Mouse (Mus musculus): ENCODE results near the gene Kti12. TPM values are rescaled to one million over a fixed set of nuclear protein-coding genes. Genes with fewer than 3 reads are reported as not detected.

Kti12 gene
- polyA plus RNA-seq, 1 experiment from 2014 or later: 34.6 TPM

- ATAC-seq: peak; percentile 96
- under 1% methylated on average over 69 of the region's 73 CpGs for WGBS
Observed at GRCm38 (mm10) chr4:108832916-108833827, 14.4 kb upstream of the Kti12 start, which contains the start of gene Btf3l4. Gene Btf3l4 (minus strand): TSS chr4:108833614.

GRCm38 (mm10) chr4:108833828-108834114 is 13.8 kb upstream of the Kti12 start:
- Histone ChIP-seq H3K9me3 (ENCODE audit: control insufficient read depth, low read length) (no peaks in the 10 kb centered on the region), H3K36me3 (ENCODE audit: control insufficient read depth, insufficient read depth) (peaks cover 3% of the 10 kb centered on the region; the same call in 1 of the 2 replicates), H3K27ac (ENCODE audit: low read length) (peak overlapping the region; percentile 100), H3K27me3 (replicated peaks; ENCODE audit: control insufficient read depth, insufficient read depth, low read length) (no peaks in the 10 kb centered on the region), H3K9ac (replicated peaks; ENCODE audit: low read depth, low read length) (peak overlapping the region; percentile 98), H3K4me1 (replicated peaks; ENCODE audit: control insufficient read depth, insufficient read depth, low read length) (peaks cover 30% of the 10 kb centered on the region), H3K4me3 (replicated peaks; ENCODE audit: low read length) (peak overlapping the region; percentile 68), H3K4me2 (ENCODE audit: low read length) (peak overlapping the region; percentile 60)
- ATAC-seq: no peak
- under 1% methylated on average over 6 of the region's 6 CpGs for WGBS

More at GRCm38 (mm10) chr4:108832916-108833827, 14.4 kb upstream of the Kti12 start, which contains the start of gene Btf3l4:
- Histone ChIP-seq H3K9ac (replicated peaks; ENCODE audit: low read depth, low read length) (peak within 1 kb of the TSS; percentile 98), H3K9me3 (ENCODE audit: control insufficient read depth, low read length) (no peaks in the 10 kb centered on the region), H3K27ac (ENCODE audit: low read length) (peak within 1 kb of the TSS; percentile 100), H3K4me1 (replicated peaks; ENCODE audit: control insufficient read depth, insufficient read depth, low read length) (peaks cover 30% of the 10 kb centered on the region), H3K27me3 (replicated peaks; ENCODE audit: control insufficient read depth, insufficient read depth, low read length) (no peaks in the 10 kb centered on the region), H3K4me3 (replicated peaks; ENCODE audit: low read length) (peak within 1 kb of the TSS; percentile 68), H3K36me3 (ENCODE audit: control insufficient read depth, insufficient read depth) (peaks cover 5% of the 10 kb centered on the region; the same call in 1 of the 2 replicates), H3K4me2 (ENCODE audit: low read length) (peak within 1 kb of the TSS; percentile 86)

GRCm38 (mm10) chr4:108834115-108834970 is 13.2 kb upstream of the Kti12 start, which contains the start of gene Txndc12:
Gene Txndc12 (plus strand): TSS chr4:108834601.
- Histone ChIP-seq H3K9ac (replicated peaks; ENCODE audit: low read depth, low read length) (peak within 1 kb of the TSS; percentile 98), H3K4me1 (replicated peaks; ENCODE audit: control insufficient read depth, insufficient read depth, low read length) (peaks cover 30% of the 10 kb centered on the region), H3K27ac (ENCODE audit: low read length) (peak within 1 kb of the TSS; percentile 100), H3K4me2 (ENCODE audit: low read length) (peak within 1 kb of the TSS; percentile 60), H3K9me3 (ENCODE audit: control insufficient read depth, low read length) (no peaks in the 10 kb centered on the region), H3K4me3 (replicated peaks; ENCODE audit: low read length) (peak within 1 kb of the TSS; percentile 68), H3K27me3 (replicated peaks; ENCODE audit: control insufficient read depth, insufficient read depth, low read length) (no peaks in the 10 kb centered on the region), H3K36me3 (ENCODE audit: control insufficient read depth, insufficient read depth) (no peaks in the 10 kb centered on the region)
- ATAC-seq: peak; percentile 73
- whole genome bisulfite sequencing: under 1% methylated on average over 34 of the region's 34 CpGs

DNA sequence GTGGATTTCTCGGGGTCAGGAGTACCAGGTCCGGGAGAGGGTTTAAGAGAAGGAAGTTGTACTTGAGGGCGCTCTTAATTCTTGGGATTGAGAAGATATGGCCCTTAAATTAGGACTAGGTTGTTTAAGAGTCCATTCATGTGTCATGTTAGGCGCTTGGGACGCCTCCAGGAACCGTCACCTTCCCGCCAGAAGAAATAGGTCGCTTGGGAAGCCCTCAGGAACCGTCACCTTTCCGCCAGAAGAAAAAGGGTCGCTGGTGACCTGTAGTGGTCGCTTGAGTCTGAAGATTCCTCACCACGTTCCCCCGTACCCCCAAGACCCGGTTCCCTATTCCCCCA is 12.6 kb upstream of the Kti12 start:
- no peak for ATAC-seq
- H3K9ac ChIP-seq (replicated peaks; ENCODE audit: low read depth, low read length): peak overlapping the region; percentile 98

DNA sequence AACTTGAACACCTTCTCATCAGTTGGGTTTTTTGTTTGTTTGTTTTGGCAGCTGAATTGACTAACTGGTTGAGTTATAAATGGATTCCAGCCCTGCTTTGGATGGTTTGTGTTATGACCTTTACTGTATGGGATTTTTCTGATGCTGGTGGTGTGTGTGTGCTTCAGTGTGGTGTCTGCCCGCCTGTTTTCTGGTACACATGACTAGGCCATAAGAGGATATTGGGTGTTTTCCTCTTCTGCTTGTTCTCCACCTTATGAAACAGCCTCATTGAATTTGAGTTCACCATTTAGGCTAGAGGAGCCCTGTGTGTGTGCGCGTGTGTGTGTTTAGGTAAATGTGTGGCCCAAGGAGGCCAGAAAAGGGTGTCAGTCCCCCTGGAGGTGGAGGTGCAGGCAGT is 12.1 kb upstream of the Kti12 start:
- Histone ChIP-seq H3K4me1 (replicated peaks; ENCODE audit: control insufficient read depth, insufficient read depth, low read length) (peaks cover 30% of the 10 kb centered on the region), H3K4me3 (replicated peaks; ENCODE audit: low read length) (peak overlapping the region; percentile 68), H3K27me3 (replicated peaks; ENCODE audit: control insufficient read depth, insufficient read depth, low read length) (no peaks in the 10 kb centered on the region), H3K4me2 (ENCODE audit: low read length) (peak overlapping the region; percentile 60), H3K27ac (ENCODE audit: low read length) (no peak overlapping the region), H3K9me3 (ENCODE audit: control insufficient read depth, low read length) (no peaks in the 10 kb centered on the region), H3K9ac (replicated peaks; ENCODE audit: low read depth, low read length) (peak overlapping the region; percentile 98), H3K36me3 (ENCODE audit: control insufficient read depth, insufficient read depth) (no peaks in the 10 kb centered on the region)
- WGBS: 62% methylated on average over 3 of the region's 3 CpGs
- no peak for ATAC-seq

More for the DNA sequence above, 12.6 kb upstream of the Kti12 start:
- under 1% methylated on average over 15 of the region's 15 CpGs for WGBS
- peak overlapping the region; percentile 60 for H3K4me2 ChIP-seq (ENCODE audit: low read length)
- H3K4me3 ChIP-seq (replicated peaks; ENCODE audit: low read length): peak overlapping the region; percentile 68
- peaks cover 30% of the 10 kb centered on the region for H3K4me1 ChIP-seq (replicated peaks; ENCODE audit: control insufficient read depth, insufficient read depth, low read length)
- H3K9me3 ChIP-seq (ENCODE audit: control insufficient read depth, low read length): no peaks in the 10 kb centered on the region
- no peaks in the 10 kb centered on the region for H3K36me3 ChIP-seq (ENCODE audit: control insufficient read depth, insufficient read depth)
- H3K27me3 ChIP-seq (replicated peaks; ENCODE audit: control insufficient read depth, insufficient read depth, low read length): no peaks in the 10 kb centered on the region
- peak overlapping the region; percentile 100 for H3K27ac ChIP-seq (ENCODE audit: low read length)

DNA sequence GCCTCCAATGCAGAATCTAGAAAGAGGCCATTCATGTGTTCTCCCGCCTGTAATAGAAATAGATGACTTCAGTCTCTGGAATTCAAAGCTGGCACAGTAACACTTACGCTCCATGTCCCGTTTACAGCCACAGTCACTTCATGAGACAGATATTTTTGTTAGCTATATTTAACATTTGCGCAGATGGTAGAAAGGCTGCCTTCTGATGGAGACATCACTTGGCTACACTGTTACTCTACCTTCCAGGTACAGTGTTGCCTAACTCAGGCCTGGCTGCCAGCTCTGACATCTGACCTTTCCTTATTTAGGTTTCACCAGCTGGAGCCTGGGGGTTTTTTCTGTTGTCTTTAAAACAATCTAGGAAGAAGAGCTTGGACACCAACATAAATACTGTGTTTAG is 9.6 kb upstream of the Kti12 start:
- 78% methylated on average over 4 of the region's 4 CpGs for WGBS
- peaks cover 20% of the 10 kb centered on the region for H3K4me1 ChIP-seq (replicated peaks; ENCODE audit: control insufficient read depth, insufficient read depth, low read length)
- ATAC-seq: no peak

GRCm38 (mm10) chr4:108841920-108842578 is 5.5 kb upstream of the Kti12 start:
- Histone ChIP-seq H3K9me3 (ENCODE audit: control insufficient read depth, low read length) (no peaks in the 10 kb centered on the region), H3K9ac (replicated peaks; ENCODE audit: low read depth, low read length) (no peak overlapping the region), H3K27ac (ENCODE audit: low read length) (no peak overlapping the region), H3K4me1 (replicated peaks; ENCODE audit: control insufficient read depth, insufficient read depth, low read length) (peaks cover 3% of the 10 kb centered on the region; the same call in 1 of the 2 replicates), H3K4me3 (replicated peaks; ENCODE audit: low read length) (no peak overlapping the region), H3K27me3 (replicated peaks; ENCODE audit: control insufficient read depth, insufficient read depth, low read length) (no peaks in the 10 kb centered on the region), H3K36me3 (ENCODE audit: control insufficient read depth, insufficient read depth) (no peaks in the 10 kb centered on the region), H3K4me2 (ENCODE audit: low read length) (no peak overlapping the region)
- no peak for ATAC-seq
- 86% methylated on average over 7 of the region's 7 CpGs for WGBS

More for the DNA sequence above, 9.6 kb upstream of the Kti12 start:
- no peaks in the 10 kb centered on the region for H3K9me3 ChIP-seq (ENCODE audit: control insufficient read depth, low read length)
- no peak overlapping the region for H3K4me3 ChIP-seq (replicated peaks; ENCODE audit: low read length)
- H3K36me3 ChIP-seq (ENCODE audit: control insufficient read depth, insufficient read depth): no peaks in the 10 kb centered on the region
- no peak overlapping the region for H3K27ac ChIP-seq (ENCODE audit: low read length)
- no peak overlapping the region for H3K4me2 ChIP-seq (ENCODE audit: low read length)
- no peak overlapping the region for H3K9ac ChIP-seq (replicated peaks; ENCODE audit: low read depth, low read length)
- no peaks in the 10 kb centered on the region for H3K27me3 ChIP-seq (replicated peaks; ENCODE audit: control insufficient read depth, insufficient read depth, low read length)

GRCm38 (mm10) chr4:108843336-108843735 is 4.2 kb upstream of the Kti12 start:
- Histone ChIP-seq H3K4me2 (ENCODE audit: low read length) (no peak overlapping the region), H3K4me1 (replicated peaks; ENCODE audit: control insufficient read depth, insufficient read depth, low read length) (peaks cover 4% of the 10 kb centered on the region), H3K4me3 (replicated peaks; ENCODE audit: low read length) (no peak overlapping the region), H3K36me3 (ENCODE audit: control insufficient read depth, insufficient read depth) (no peaks in the 10 kb centered on the region), H3K9me3 (ENCODE audit: control insufficient read depth, low read length) (no peaks in the 10 kb centered on the region), H3K9ac (replicated peaks; ENCODE audit: low read depth, low read length) (no peak overlapping the region), H3K27ac (ENCODE audit: low read length) (no peak overlapping the region), H3K27me3 (replicated peaks; ENCODE audit: control insufficient read depth, insufficient read depth, low read length) (no peaks in the 10 kb centered on the region)
- no peak for ATAC-seq
